Mouse (Mus musculus): ENCODE results near the gene Pnpla6.

Pnpla6 gene

GRCm38 (mm10) chr8:3507979-3508754 lies 7.0 kb upstream of the Pnpla6 start:
- no peak for DNase-seq (ENCODE audit: low spot score in 2 of 2)

- DNase-seq (ENCODE audit: low spot score in 2 of 2) = no peak
Observed at GRCm38 (mm10) chr8:3514681-3515247, 420 bp upstream of the Pnpla6 start.

- DNase-seq (ENCODE audit: low spot score in 2 of 2) = peak; percentile 55 to 66
Observed at GRCm38 (mm10) chr8:3515771-3516417, 710 bp downstream of the Pnpla6 start.

- peak; percentile 92 to 95 for DNase-seq (ENCODE audit: low spot score in 2 of 2)
Observed at GRCm38 (mm10) chr8:3516450-3517116, 1.4 kb downstream of the Pnpla6 start.

GRCm38 (mm10) chr8:3517117-3517495 lies 1.9 kb downstream of the Pnpla6 start:
- no peak for DNase-seq (ENCODE audit: low spot score in 2 of 2)

GRCm38 (mm10) chr8:3522007-3522697 lies 7.0 kb downstream of the Pnpla6 start:
- no peak for DNase-seq (ENCODE audit: low spot score in 2 of 2)

- DNase-seq (ENCODE audit: low spot score in 2 of 2) = no peak
Observed at GRCm38 (mm10) chr8:3530816-3531215, 15.6 kb downstream of the Pnpla6 start.

- DNase-seq (ENCODE audit: low spot score in 2 of 2) = no peak
Observed at GRCm38 (mm10) chr8:3531936-3532335, 16.8 kb downstream of the Pnpla6 start.

- no peak for DNase-seq (ENCODE audit: low spot score in 2 of 2)
Observed at GRCm38 (mm10) chr8:3536053-3536841, 21.1 kb downstream of the Pnpla6 start.

GRCm38 (mm10) chr8:3536940-3537339 lies 21.8 kb downstream of the Pnpla6 start:
- DNase-seq (ENCODE audit: low spot score in 2 of 2) = no peak

- DNase-seq (ENCODE audit: low spot score in 2 of 2) = no peak
Observed at GRCm38 (mm10) chr8:3537666-3538065, 22.5 kb downstream of the Pnpla6 start.

GRCm38 (mm10) chr8:3539146-3539545 lies 24.0 kb downstream of the Pnpla6 start:
- no peak for DNase-seq (ENCODE audit: low spot score in 2 of 2)

- DNase-seq (ENCODE audit: low spot score in 2 of 2) = no peak
Observed at GRCm38 (mm10) chr8:3540076-3540475, 24.9 kb downstream of the Pnpla6 start.

GRCm38 (mm10) chr8:3546511-3546910 lies 31.3 kb downstream of the Pnpla6 start:
- DNase-seq (ENCODE audit: low spot score in 2 of 2) = no peak

GRCm38 (mm10) chr8:3552240-3552639 lies 37.1 kb downstream of the Pnpla6 start:
- no peak for DNase-seq (ENCODE audit: low spot score in 2 of 2)

- no peak for DNase-seq (ENCODE audit: low spot score in 2 of 2)
Observed at GRCm38 (mm10) chr8:3556114-3556513, 40.9 kb downstream of the Pnpla6 start.

GRCm38 (mm10) chr8:3567641-3568371 lies 52.6 kb downstream of the Pnpla6 start, which contains the start of gene C330021F23Rik:
C330021F23Rik (plus strand) TSS chr8:3567990.
- DNase-seq (ENCODE audit: low spot score in 2 of 2) = no peak

- no peak for DNase-seq (ENCODE audit: low spot score in 2 of 2)
Observed at GRCm38 (mm10) chr8:3568378-3568777, 53.2 kb downstream of the Pnpla6 start.

- DNase-seq (ENCODE audit: low spot score in 2 of 2) = no peak
Observed at GRCm38 (mm10) chr8:3569784-3570183, 54.6 kb downstream of the Pnpla6 start.

GRCm38 (mm10) chr8:3574546-3574945 lies 59.4 kb downstream of the Pnpla6 start:
- DNase-seq (ENCODE audit: low spot score in 2 of 2) = no peak
